ENCODE assay signal across 8 mouse cellular contexts in genomic region chr10:80260642-80261584, GRCm38 (mm10). TPM values are rescaled to one million over a fixed set of nuclear protein-coding genes. Genes with fewer than 3 reads are reported as not detected.
DNase-seq lines count a peak whose midpoint lies in the region; ATAC-seq and TF ChIP-seq lines count a peak whose summit lies in the region.

Gene Gamt, minus strand, starts transcription at chr10:80261012.
Gene Dazap1, plus strand, starts transcription at chr10:80261486.

- WGBS in bone marrow, adult 2 months = under 1% methylated on average over 49 of the region's 49 CpGs
- under 1% methylated on average over 49 of the region's 49 CpGs for WGBS in embryonic facial prominence, embryonic 15.5 days
- under 1% methylated on average over 44 of the region's 49 CpGs for WGBS in limb, embryonic 14.5 days
- WGBS in midbrain, postnatal 0 days = under 1% methylated on average over 49 of the region's 49 CpGs

- H3K27me3 ChIP-seq in embryonic facial prominence, embryonic 15.5 days = no peaks in the 10 kb centered on the region
- no peaks in the 10 kb centered on the region for H3K27me3 ChIP-seq in limb, embryonic 14.5 days (ENCODE audit: control insufficient read depth, insufficient read depth, low read length)
- no peaks in the 10 kb centered on the region for H3K27me3 ChIP-seq in midbrain, postnatal 0 days (ENCODE audit: insufficient read depth, low read length)

- H3K27ac ChIP-seq in bone marrow, adult 2 months (ENCODE audit: control insufficient read depth, insufficient read depth, low read depth, low read length, poor library complexity) = peak within 1 kb of the TSS; percentile 84
- H3K27ac ChIP-seq in embryonic facial prominence, embryonic 15.5 days (replicated peaks) = peak within 1 kb of the TSS; percentile 97
- peak within 1 kb of the TSS; percentile 95 for H3K27ac ChIP-seq in limb, embryonic 14.5 days (replicated peaks; ENCODE audit: low read depth, low read length)
- H3K27ac ChIP-seq in midbrain, postnatal 0 days (ENCODE audit: low read depth, low read length) = peak within 1 kb of the TSS; percentile 69

- DNase-seq in 416B (ENCODE audit: low read depth) = peak; percentile 99
- peak; percentile 96 for DNase-seq in heart, adult 8-10 months (ENCODE audit: low spot score)
- peak; percentile 97 for DNase-seq in kidney, adult 9 months
- DNase-seq in limb, embryonic 14.5 days (ENCODE audit: low spot score) = peak; percentile 98
- peak; percentile 94 for DNase-seq in midbrain, postnatal 0 days (ENCODE audit: low spot score)
- peak; percentile 92 to 94 for DNase-seq in spleen, postnatal 14 days (ENCODE audit: low spot score in 2 of 2)

- H3K4me1 ChIP-seq in bone marrow, adult 2 months (ENCODE audit: control insufficient read depth, insufficient read depth, low read length) = no peaks in the 10 kb centered on the region; the same call in 1 of the 2 replicates
- H3K4me1 ChIP-seq in embryonic facial prominence, embryonic 15.5 days = peaks cover 42% of the 10 kb centered on the region
- H3K4me1 ChIP-seq in limb, embryonic 14.5 days (ENCODE audit: control insufficient read depth, insufficient read depth, low read length) = peaks cover 17% of the 10 kb centered on the region
- peaks cover 11% of the 10 kb centered on the region; the same call in 1 of the 2 replicates for H3K4me1 ChIP-seq in midbrain, postnatal 0 days (ENCODE audit: insufficient read depth, low read length)

- H3K9ac ChIP-seq in embryonic facial prominence, embryonic 15.5 days = peak within 1 kb of the TSS; percentile 37
- H3K9ac ChIP-seq in limb, embryonic 14.5 days (ENCODE audit: low read depth, low read length, severe bottlenecking) = peak within 1 kb of the TSS; percentile 50
- peak within 1 kb of the TSS; percentile 48 for H3K9ac ChIP-seq in midbrain, postnatal 0 days (replicated peaks; ENCODE audit: low read length, poor library complexity, severe bottlenecking)

- no peaks in the 10 kb centered on the region for H3K9me3 ChIP-seq in embryonic facial prominence, embryonic 15.5 days (replicated peaks)
- H3K9me3 ChIP-seq in limb, embryonic 14.5 days (ENCODE audit: control insufficient read depth, low read length) = no peaks in the 10 kb centered on the region
- no peaks in the 10 kb centered on the region for H3K9me3 ChIP-seq in midbrain, postnatal 0 days (ENCODE audit: low read length)

- ATAC-seq in embryonic facial prominence, embryonic 15.5 days (ENCODE audit: insufficient number of reproducible peaks, low FRiP score, low TSS enrichment, low read depth) = peak; percentile 91
- peak; percentile 87 for ATAC-seq in limb, embryonic 14.5 days (ENCODE audit: low FRiP score, low read depth)
- ATAC-seq in midbrain, postnatal 0 days (ENCODE audit: low FRiP score) = peak; percentile 73

- peaks cover 27% of the 10 kb centered on the region for H3K36me3 ChIP-seq in embryonic facial prominence, embryonic 15.5 days
- H3K36me3 ChIP-seq in limb, embryonic 14.5 days (ENCODE audit: control insufficient read depth, insufficient read depth, low read length) = peaks cover 29% of the 10 kb centered on the region
- peaks cover 13% of the 10 kb centered on the region for H3K36me3 ChIP-seq in midbrain, postnatal 0 days (ENCODE audit: insufficient read depth, low read length)

- peak within 1 kb of the TSS; percentile 72 for H3K4me3 ChIP-seq in bone marrow, adult 2 months (replicated peaks; ENCODE audit: control insufficient read depth, low read depth, low read length)
- peak within 1 kb of the TSS; percentile 57 for H3K4me3 ChIP-seq in embryonic facial prominence, embryonic 15.5 days (replicated peaks)
- H3K4me3 ChIP-seq in limb, embryonic 14.5 days (replicated peaks; ENCODE audit: low read length) = peak within 1 kb of the TSS; percentile 53
- H3K4me3 ChIP-seq in midbrain, postnatal 0 days (ENCODE audit: low read depth, low read length) = peak within 1 kb of the TSS; percentile 41

- peak within 1 kb of the TSS; percentile 88 for H3K4me2 ChIP-seq in embryonic facial prominence, embryonic 15.5 days (replicated peaks)
- H3K4me2 ChIP-seq in limb, embryonic 14.5 days (replicated peaks; ENCODE audit: low read depth, low read length, severe bottlenecking) = peak within 1 kb of the TSS; percentile 90
- H3K4me2 ChIP-seq in midbrain, postnatal 0 days (ENCODE audit: low read depth, low read length, poor library complexity, severe bottlenecking) = peak within 1 kb of the TSS; percentile 67

- no peak for TF ChIP-seq CTCF in bone marrow, adult 2 months (IDR thresholded peaks at IDR 0.05; ENCODE audit: control insufficient read depth, insufficient read depth, low read length)
- TF ChIP-seq CTCF in midbrain, postnatal 0 days (IDR thresholded peaks at IDR 0.05) = no peak; the same call in 1 of the 2 replicates

- TF ChIP-seq POLR2A in bone marrow, adult 2 months (IDR thresholded peaks at IDR 0.05; ENCODE audit: borderline replicate concordance, control insufficient read depth, low read depth, low read length) = peak; percentile 54; the same call in 1 of the 2 replicates
- TF ChIP-seq POLR2A in limb, embryonic 14.5 days (IDR thresholded peaks at IDR 0.05; ENCODE audit: borderline replicate concordance, extremely low read depth, insufficient read depth, insufficient read length) = peak; percentile 52; the same call in 1 of the 2 replicates

RNA-seq across cellular contexts. Expression of gene Gamt, which starts in this region (rescaled TPM):
- 1.7 and 5.8 TPM in 2 replicates for polyA plus RNA-seq in bone marrow, adult 2 months (2011; ENCODE audit: insufficient read depth, insufficient read length, low replicate concordance, missing spikeins)
- polyA plus RNA-seq in embryonic facial prominence, embryonic 15.5 days (2015; fragmentation: Nextera tagmentation; extraction: Ambion mirVana) = 72.3 and 88.0 TPM in 2 replicates
- 10 to 100 TPM; 10.3 to 17.1 (median 14.7) TPM for total RNA-seq in heart, adult 8-10 months (2022)
- 74.1 and 80.5 TPM in 2 replicates for polyA plus RNA-seq in limb, embryonic 14.5 days (2012; rRNA removed)
- 75.7 and 90.8 TPM in 2 replicates for polyA plus RNA-seq in limb, embryonic 14.5 days (2014; fragmentation: Nextera tagmentation; extraction: Ambion mirVana)
- 12.5 and 14.3 TPM in 2 replicates for total RNA-seq in midbrain, postnatal 0 days (2014; rRNA removed)
- 16.8 and 19.6 TPM in 2 replicates for polyA plus RNA-seq in midbrain, postnatal 0 days (2015; fragmentation: Nextera tagmentation; extraction: Ambion mirVana)

RNA-seq across cellular contexts. Expression of gene Dazap1, which starts in this region (rescaled TPM):
- 75.7 and 150 TPM in 2 replicates for polyA plus RNA-seq in bone marrow, adult 2 months (2011; ENCODE audit: insufficient read depth, insufficient read length, low replicate concordance, missing spikeins)
- polyA plus RNA-seq in embryonic facial prominence, embryonic 15.5 days (2015; fragmentation: Nextera tagmentation; extraction: Ambion mirVana) = 61.2 and 64.6 TPM in 2 replicates
- 10 to 100 TPM; 49.2 to 62.8 (median 56.5) TPM for total RNA-seq in heart, adult 8-10 months (2022)
- polyA plus RNA-seq in limb, embryonic 14.5 days (2012; rRNA removed) = 243 and 272 TPM in 2 replicates
- 46.1 and 50.7 TPM in 2 replicates for polyA plus RNA-seq in limb, embryonic 14.5 days (2014; fragmentation: Nextera tagmentation; extraction: Ambion mirVana)
- total RNA-seq in midbrain, postnatal 0 days (2014; rRNA removed) = 107 and 109 TPM in 2 replicates
- polyA plus RNA-seq in midbrain, postnatal 0 days (2015; fragmentation: Nextera tagmentation; extraction: Ambion mirVana) = 34.2 and 34.5 TPM in 2 replicates

Comparison
In these comparisons a context has a peak if more than half of its experiments do, and no peak if none do; other contexts are left out.
1. Peak in every context shown above with its lines: DNase-seq, ATAC-seq, H3K4me3 ChIP-seq and H3K27ac ChIP-seq.